Mouse (Mus musculus) liver, embryonic 14.5 days (tissue): ENCODE data around the gene Rfpl4. TPM values are rescaled to one million over a fixed set of nuclear protein-coding genes. Genes with fewer than 3 reads are reported as not detected.
A peak's percentile ranks its signal among the peaks of the same experiment; 100 is the strongest.

Experiments used
- ATAC-seq: fragments of 200-750 bp; cut with Nextera tagmentation; 2 replicates; pipeline ENCODE4 v1.8.0; 2017; ENCODE audit warnings: moderate number of reproducible peaks, mild to moderate bottlenecking, moderate library complexity; ENCODE audit not compliant: insufficient read depth
- DNase-seq, 3 experiments: peaks; one replicate each; pipeline ENCODE4 v3.0.0-alpha.2; 2012 to 2013; ENCODE audit warnings: low read depth in 3 of 3, low spot score in 3 of 3
- H3K27ac ChIP-seq: fragments of 300-500 bp; sonication (generic); 2 replicates; pipeline ENCODE4 v1.5.1; 2014; ENCODE audit warnings: moderate library complexity, mild to moderate bottlenecking, control low read depth, inconsistent platforms
- H3K27me3 ChIP-seq: fragments of 300-500 bp; sonication (generic); 2 replicates; pipeline ENCODE4 v1.6.1; 2014; ENCODE audit warnings: mild to moderate bottlenecking, low read length, moderate library complexity; ENCODE audit not compliant: control insufficient read depth, insufficient read depth
- H3K36me3 ChIP-seq: fragments of 300-500 bp; sonication (generic); replicated peaks from 2 replicates; pipeline ENCODE4 v1.6.1; 2014; ENCODE audit warnings: low read depth; ENCODE audit not compliant: control insufficient read depth, insufficient read depth
- H3K4me1 ChIP-seq, 2 experiments: fragments of 200-500 bp in 1 of 2; fragments of 300-500 bp in 1 of 2; sonication (generic) in 1 of 2; replicated peaks; 2 replicates each; pipeline ENCODE4 v1.6.1; 2012 to 2014; ENCODE audit warnings: antibody characterized with exemption in 1 of 2, inconsistent platforms in 1 of 2, low read length in 1 of 2; ENCODE audit not compliant: control insufficient read depth in 2 of 2, insufficient read depth in 2 of 2
- H3K4me2 ChIP-seq: fragments of 300-500 bp; sonication (generic); 2 replicates; pipeline ENCODE4 v1.6.1; 2014; ENCODE audit warnings: low read depth, mild to moderate bottlenecking, control low read depth, moderate library complexity
- H3K4me3 ChIP-seq, 2 experiments: fragments of 200-500 bp in 1 of 2; fragments of 300-500 bp in 1 of 2; sonication (generic) in 1 of 2; 2 replicates each; pipeline ENCODE4 v1.5.1; 2012 to 2014; ENCODE audit warnings: low read depth in 2 of 2, low read length in 2 of 2, mild to moderate bottlenecking in 2 of 2, control low read depth in 1 of 2, inconsistent platforms in 1 of 2, moderate library complexity in 1 of 2; ENCODE audit not compliant: insufficient read depth in 1 of 2
- H3K9ac ChIP-seq: fragments of 300-500 bp; sonication (generic); replicated peaks from 2 replicates; pipeline ENCODE4 v1.6.1; 2014; ENCODE audit warnings: mild to moderate bottlenecking, control low read depth, moderate library complexity
- H3K9me3 ChIP-seq: fragments of 300-500 bp; sonication (generic); 2 replicates; pipeline ENCODE4 v1.6.1; 2016; ENCODE audit warnings: low read length, mixed read lengths; ENCODE audit not compliant: control insufficient read depth
- CTCF ChIP-seq: IDR thresholded peaks from 2 replicates; pipeline ENCODE4 v1.5.1; 2016; ENCODE audit warnings: antibody characterized with exemption, low read depth, control low read depth
- EP300 ChIP-seq: IDR thresholded peaks from 2 replicates; pipeline ENCODE4 v1.6.1; 2016; ENCODE audit warnings: antibody characterized with exemption, low read depth
- WGBS: fragments of 180-500 bp; shearing (Covaris S2); extraction: QIAGEN DNeasy Blood & Tissue Kit; methylation state at CpG from one replicate; pipeline ENCODE4 v1.1.7; 2014; ENCODE audit not compliant: insufficient replicate concordance; 5-methylcytosine and 5-hydroxymethylcytosine counted together
- microRNA-seq: library from miRNA; unstranded; fragments of <30 nt; microRNA quantifications from one replicate; pipeline ENCODE4, GENCODE M21; 2016
- polyA plus RNA-seq, 2 experiments: library from polyadenylated mRNA; depleted of rRNA in 1 of 2; stranded (reverse) in 1 of 2; unstranded in 1 of 2; fragments of >200 nt; fragmentation: Nextera tagmentation in 1 of 2; extraction: Ambion mirVana in 1 of 2; gene quantifications; 2 replicates each; pipeline versions ENCODE4 v1.2.1 to v1.2.3; 2012 to 2014

The Rfpl4 gene
- polyA plus RNA-seq, 2 experiments = not detected

GRCm38 (mm10) chr7:5060944-5061773, 55.6 kb downstream of the Rfpl4 start:
- ATAC-seq (peak; percentile 85), DNase-seq (peak; percentile 94 to 96 (median 95))
- Histone ChIP-seq H3K9me3 (no peaks in the 10 kb centered on the region), H3K27me3 (peaks cover 27% of the 10 kb centered on the region), H3K4me1 (peaks cover 12 to 17% of the 10 kb centered on the region in 2 experiments), H3K9ac (peak overlapping the region; percentile 97), H3K4me3 (peak overlapping the region; percentile 96 to 97), H3K4me2 (peak overlapping the region; percentile 100), H3K27ac (peak overlapping the region; percentile 93), H3K36me3 (peaks cover 2% of the 10 kb centered on the region)
- TF ChIP-seq EP300 (no peak), CTCF (peak; percentile 92)
- WGBS = under 1% methylated on average over 60 of the region's 60 CpGs

DNA sequence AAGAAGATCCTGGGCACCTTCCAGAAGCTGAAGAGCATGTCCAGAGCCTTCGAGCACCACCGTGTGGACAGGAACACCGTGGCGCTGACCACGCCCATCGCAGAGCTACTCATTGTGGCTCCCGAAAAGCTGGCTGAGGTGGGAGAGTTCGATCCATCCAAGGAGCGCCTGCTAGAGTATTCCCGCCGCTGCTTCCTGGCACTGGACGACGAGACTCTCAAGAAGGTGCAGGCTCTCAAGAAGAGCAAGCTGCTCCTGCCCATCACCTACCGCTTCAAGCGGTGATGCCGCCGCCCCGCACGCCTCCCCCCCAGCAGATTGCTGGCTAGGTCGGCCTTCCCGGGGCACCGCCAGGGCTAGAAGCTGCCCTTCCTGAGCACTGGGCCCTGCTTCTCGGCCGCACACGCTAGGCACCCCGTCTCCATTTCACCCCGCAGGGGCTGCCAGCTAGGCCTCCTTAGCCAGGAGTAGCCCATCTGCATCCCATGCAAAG, 56.5 kb downstream of the Rfpl4 start:
- TF ChIP-seq CTCF = peak; percentile 94
- no peak for TF ChIP-seq EP300

More for the DNA sequence above, 56.5 kb downstream of the Rfpl4 start:
- ATAC-seq = no peak
- no peaks in the 10 kb centered on the region; the same call in 1 of the 2 replicates for H3K36me3 ChIP-seq
- H3K4me3 ChIP-seq = peak overlapping the region; percentile 96 to 97
- peak overlapping the region; percentile 97 for H3K9ac ChIP-seq
- 3% methylated on average over 27 of the region's 27 CpGs for WGBS
- H3K4me1 ChIP-seq = peaks cover 9 to 14% of the 10 kb centered on the region in 2 experiments
- H3K4me2 ChIP-seq = peak overlapping the region; percentile 100
- DNase-seq = peak; percentile 65 to 68 (median 68)
- peak overlapping the region; percentile 93 for H3K27ac ChIP-seq
- H3K9me3 ChIP-seq = no peaks in the 10 kb centered on the region
- H3K27me3 ChIP-seq = peaks cover 35% of the 10 kb centered on the region

Small RNA genes lying within 50 kb of the gene (microRNA-seq; reads per million reads assigned to microRNA genes)
- gene Gm26217 = not detected

Other genes starting within 250 kb of the Rfpl4 start
- gene Isoc2b, start 246.7 kb downstream of the Rfpl4 start, polyA plus RNA-seq (2012; rRNA removed) = 1.6 and 2.4 TPM in 2 replicates
- gene Isoc2b, start 246.7 kb downstream of the Rfpl4 start, polyA plus RNA-seq (2014; fragmentation: Nextera tagmentation; extraction: Ambion mirVana) = 2.8 and 3.8 TPM in 2 replicates
- gene Isoc2a, start 239.8 kb downstream of the Rfpl4 start, polyA plus RNA-seq (2012; rRNA removed) = 6.6 and 6.7 TPM in 2 replicates
- gene Isoc2a, start 239.8 kb downstream of the Rfpl4 start, polyA plus RNA-seq (2014; fragmentation: Nextera tagmentation; extraction: Ambion mirVana) = 0.56 and 0.86 TPM in 2 replicates
- gene Gm36210, start 210.4 kb downstream of the Rfpl4 start, polyA plus RNA-seq (2012; rRNA removed) = 0.02 TPM in 1 of 2 replicates, not detected in the other
- gene Gm36210, start 210.4 kb downstream of the Rfpl4 start, polyA plus RNA-seq (2014; fragmentation: Nextera tagmentation; extraction: Ambion mirVana) = not detected in 2 replicates
- gene Zfp628, start 201.7 kb downstream of the Rfpl4 start, polyA plus RNA-seq (2012; rRNA removed) = 2.9 and 3.7 TPM in 2 replicates
- gene Zfp628, start 201.7 kb downstream of the Rfpl4 start, polyA plus RNA-seq (2014; fragmentation: Nextera tagmentation; extraction: Ambion mirVana) = 1.5 and 1.6 TPM in 2 replicates
- gene Nat14, start 194.9 kb downstream of the Rfpl4 start, polyA plus RNA-seq (2012; rRNA removed) = 0.38 and 0.39 TPM in 2 replicates
- gene Nat14, start 194.9 kb downstream of the Rfpl4 start, polyA plus RNA-seq (2014; fragmentation: Nextera tagmentation; extraction: Ambion mirVana) = 0.10 and 0.11 TPM in 2 replicates
- gene Ssc5d, start 191.2 kb downstream of the Rfpl4 start, polyA plus RNA-seq (2012; rRNA removed) = 0.12 and 0.14 TPM in 2 replicates
- 0.03 and 0.09 TPM in 2 replicates for gene Ssc5d, start 191.2 kb downstream of the Rfpl4 start, polyA plus RNA-seq (2014; fragmentation: Nextera tagmentation; extraction: Ambion mirVana)
- 0.01 and 0.02 TPM in 2 replicates for gene Sbk2, start 152.5 kb downstream of the Rfpl4 start, polyA plus RNA-seq (2012; rRNA removed)
- not detected in 2 replicates for gene Sbk2, start 152.5 kb downstream of the Rfpl4 start, polyA plus RNA-seq (2014; fragmentation: Nextera tagmentation; extraction: Ambion mirVana)
- gene Sbk3, start 145.8 kb downstream of the Rfpl4 start, polyA plus RNA-seq (2012; rRNA removed) = not detected in 2 replicates
- gene Sbk3, start 145.8 kb downstream of the Rfpl4 start, polyA plus RNA-seq (2014; fragmentation: Nextera tagmentation; extraction: Ambion mirVana) = not detected in 2 replicates
- 6.7 and 11.2 TPM in 2 replicates for gene Zfp579, start 120.8 kb downstream of the Rfpl4 start, polyA plus RNA-seq (2012; rRNA removed)
- gene Zfp579, start 120.8 kb downstream of the Rfpl4 start, polyA plus RNA-seq (2014; fragmentation: Nextera tagmentation; extraction: Ambion mirVana) = 2.8 and 4.0 TPM in 2 replicates
- 9.1 and 9.5 TPM in 2 replicates for gene Zfp524, start 102.5 kb downstream of the Rfpl4 start, polyA plus RNA-seq (2012; rRNA removed)
- gene Zfp524, start 102.5 kb downstream of the Rfpl4 start, polyA plus RNA-seq (2014; fragmentation: Nextera tagmentation; extraction: Ambion mirVana) = 8.9 TPM in 2 replicates
- gene Fiz1, start 102.3 kb downstream of the Rfpl4 start, polyA plus RNA-seq (2012; rRNA removed) = 12.1 and 14.1 TPM in 2 replicates
- 10.7 and 13.2 TPM in 2 replicates for gene Fiz1, start 102.3 kb downstream of the Rfpl4 start, polyA plus RNA-seq (2014; fragmentation: Nextera tagmentation; extraction: Ambion mirVana)
- gene Gm44973, start 101.5 kb downstream of the Rfpl4 start, polyA plus RNA-seq (2012; rRNA removed) = 0.03 and 0.10 TPM in 2 replicates
- gene Gm44973, start 101.5 kb downstream of the Rfpl4 start, polyA plus RNA-seq (2014; fragmentation: Nextera tagmentation; extraction: Ambion mirVana) = 1.6 and 1.9 TPM in 2 replicates
- 6.4 and 7.6 TPM in 2 replicates for gene Zfp865, start 96.6 kb downstream of the Rfpl4 start, polyA plus RNA-seq (2012; rRNA removed)
- 0.98 and 1.0 TPM in 2 replicates for gene Zfp865, start 96.6 kb downstream of the Rfpl4 start, polyA plus RNA-seq (2014; fragmentation: Nextera tagmentation; extraction: Ambion mirVana)
- gene Ccdc106, start 96.4 kb downstream of the Rfpl4 start, polyA plus RNA-seq (2012; rRNA removed) = 0.49 and 0.64 TPM in 2 replicates
- 0.24 and 0.35 TPM in 2 replicates for gene Ccdc106, start 96.4 kb downstream of the Rfpl4 start, polyA plus RNA-seq (2014; fragmentation: Nextera tagmentation; extraction: Ambion mirVana)
- gene 4632433K11Rik, start 82.8 kb downstream of the Rfpl4 start, polyA plus RNA-seq (2012; rRNA removed) = not detected in 2 replicates
- gene 4632433K11Rik, start 82.8 kb downstream of the Rfpl4 start, polyA plus RNA-seq (2014; fragmentation: Nextera tagmentation; extraction: Ambion mirVana) = not detected in 2 replicates
- gene Zfp784, start 78.5 kb downstream of the Rfpl4 start, polyA plus RNA-seq (2012; rRNA removed) = 0.90 and 0.96 TPM in 2 replicates
- 0.86 and 1.0 TPM in 2 replicates for gene Zfp784, start 78.5 kb downstream of the Rfpl4 start, polyA plus RNA-seq (2014; fragmentation: Nextera tagmentation; extraction: Ambion mirVana)
- 1.4 and 1.7 TPM in 2 replicates for gene Zfp580, start 65.4 kb downstream of the Rfpl4 start, polyA plus RNA-seq (2012; rRNA removed)
- 1.6 and 1.8 TPM in 2 replicates for gene Zfp580, start 65.4 kb downstream of the Rfpl4 start, polyA plus RNA-seq (2014; fragmentation: Nextera tagmentation; extraction: Ambion mirVana)
- 110 and 132 TPM in 2 replicates for gene U2af2, start 54.8 kb downstream of the Rfpl4 start, polyA plus RNA-seq (2012; rRNA removed)
- 52.2 and 60.2 TPM in 2 replicates for gene U2af2, start 54.8 kb downstream of the Rfpl4 start, polyA plus RNA-seq (2014; fragmentation: Nextera tagmentation; extraction: Ambion mirVana)
- 54.4 and 57.5 TPM in 2 replicates for gene Epn1, start 36.7 kb downstream of the Rfpl4 start, polyA plus RNA-seq (2012; rRNA removed)
- gene Epn1, start 36.7 kb downstream of the Rfpl4 start, polyA plus RNA-seq (2014; fragmentation: Nextera tagmentation; extraction: Ambion mirVana) = 45.4 and 56.7 TPM in 2 replicates
- gene Rasl2-9, start 9.0 kb upstream of the Rfpl4 start, polyA plus RNA-seq (2012; rRNA removed) = 0.08 and 0.28 TPM in 2 replicates
- 0.28 and 0.38 TPM in 2 replicates for gene Rasl2-9, start 9.0 kb upstream of the Rfpl4 start, polyA plus RNA-seq (2014; fragmentation: Nextera tagmentation; extraction: Ambion mirVana)
- gene Vmn1r55, start 32.7 kb upstream of the Rfpl4 start, polyA plus RNA-seq (2012; rRNA removed) = not detected in 2 replicates
- gene Vmn1r55, start 32.7 kb upstream of the Rfpl4 start, polyA plus RNA-seq (2014; fragmentation: Nextera tagmentation; extraction: Ambion mirVana) = not detected in 2 replicates
- not detected in 2 replicates for gene Vmn1r56, start 79.8 kb upstream of the Rfpl4 start, polyA plus RNA-seq (2012; rRNA removed)
- not detected in 2 replicates for gene Vmn1r56, start 79.8 kb upstream of the Rfpl4 start, polyA plus RNA-seq (2014; fragmentation: Nextera tagmentation; extraction: Ambion mirVana)
- not detected in 2 replicates for gene Vmn1r57, start 101.5 kb upstream of the Rfpl4 start, polyA plus RNA-seq (2012; rRNA removed)
- not detected in 2 replicates for gene Vmn1r57, start 101.5 kb upstream of the Rfpl4 start, polyA plus RNA-seq (2014; fragmentation: Nextera tagmentation; extraction: Ambion mirVana)
- not detected in 2 replicates for gene Gm5065, start 233.6 kb upstream of the Rfpl4 start, polyA plus RNA-seq (2012; rRNA removed)
- not detected in 2 replicates for gene Gm5065, start 233.6 kb upstream of the Rfpl4 start, polyA plus RNA-seq (2014; fragmentation: Nextera tagmentation; extraction: Ambion mirVana)
- gene Nlrp2, start 234.1 kb upstream of the Rfpl4 start, polyA plus RNA-seq (2012; rRNA removed) = not detected in 2 replicates
- gene Nlrp2, start 234.1 kb upstream of the Rfpl4 start, polyA plus RNA-seq (2014; fragmentation: Nextera tagmentation; extraction: Ambion mirVana) = not detected in 2 replicates